Mouse (Mus musculus) intestine, postnatal 0 days (tissue): Measurements from ENCODE around the gene Chchd4. TPM values are rescaled to one million over a fixed set of nuclear protein-coding genes. Genes with fewer than 3 reads are reported as not detected.

Experiments
- ATAC-seq: fragments of 200-750 bp; cut with Nextera tagmentation; 2 replicates; pipeline ENCODE4 v1.8.0; 2017; ENCODE audit warnings: mild to moderate bottlenecking, moderate TSS enrichment, moderate library complexity
- H3K27ac ChIP-seq: fragments of 300-500 bp; sonication (generic); 2 replicates; pipeline ENCODE4 v1.5.1; 2014; ENCODE audit warnings: mild to moderate bottlenecking, low read depth, low read length, moderate library complexity
- H3K27me3 ChIP-seq: fragments of 300-500 bp; sonication (generic); replicated peaks from 2 replicates; pipeline ENCODE4 v1.6.1; 2014; ENCODE audit warnings: low read length, mixed read lengths; ENCODE audit not compliant: control insufficient read depth, insufficient read depth
- H3K36me3 ChIP-seq: fragments of 300-500 bp; sonication (generic); 2 replicates; pipeline ENCODE4 v1.6.1; 2014; ENCODE audit warnings: mild to moderate bottlenecking, moderate library complexity; ENCODE audit not compliant: control insufficient read depth, insufficient read depth
- H3K4me1 ChIP-seq: fragments of 300-500 bp; sonication (generic); replicated peaks from 2 replicates; pipeline ENCODE4 v1.6.1; 2014; ENCODE audit warnings: antibody characterized with exemption, low read length, mixed read lengths; ENCODE audit not compliant: control insufficient read depth, insufficient read depth
- H3K4me2 ChIP-seq: fragments of 300-500 bp; sonication (generic); replicated peaks from 2 replicates; pipeline ENCODE4 v1.6.1; 2014; ENCODE audit warnings: low read depth, mild to moderate bottlenecking, moderate library complexity
- H3K4me3 ChIP-seq: fragments of 300-500 bp; sonication (generic); 2 replicates; pipeline ENCODE4 v1.5.1; 2014; ENCODE audit warnings: low read depth, low read length
- H3K9ac ChIP-seq: fragments of 300-500 bp; sonication (generic); 2 replicates; pipeline ENCODE4 v1.6.1; 2014; ENCODE audit warnings: mild to moderate bottlenecking, low read depth, low read length
- H3K9me3 ChIP-seq: fragments of 300-500 bp; sonication (generic); 2 replicates; pipeline ENCODE4 v1.6.1; 2016; ENCODE audit warnings: mixed run types; ENCODE audit not compliant: control insufficient read depth
- CTCF ChIP-seq: sonication (generic); IDR thresholded peaks from 2 replicates; pipeline ENCODE4 v1.5.1; 2016; ENCODE audit warnings: low read depth, mild to moderate bottlenecking, control low read depth, antibody characterized with exemption, moderate library complexity
- WGBS: fragments of 180-500 bp; shearing (Covaris S2); extraction: QIAGEN DNeasy Blood & Tissue Kit; methylation state at CpG from one replicate; pipeline ENCODE4 v1.1.7; 2014; 5-methylcytosine and 5-hydroxymethylcytosine counted together
- polyA plus RNA-seq: library from polyadenylated mRNA; unstranded; fragments of >200 nt; fragmentation: Nextera tagmentation; extraction: Ambion mirVana; gene quantifications from 2 replicates; pipeline ENCODE4 v1.2.1, GENCODE M21; 2015

The Chchd4 gene
- polyA plus RNA-seq = 25.5 and 27.0 TPM in 2 replicates

GRCm38 (mm10) chr6:91472868-91473804 lies at the start of gene Chchd4, which contains the start of gene Tmem43:
TSS of gene Chchd4 (minus strand) at chr6:91473546.
TSS of gene Tmem43 (plus strand) at chr6:91473703.
- 0 out of 2 replicates have a peak, but pooled peaks have one; percentile 19 for TF ChIP-seq CTCF
- WGBS = under 1% methylated on average over 74 of the region's 74 CpGs

GRCm38 (mm10) chr6:91522816-91523215 lies 49.5 kb upstream of the Chchd4 start:
- no peak for ATAC-seq
- WGBS = 92% methylated on average over 5 of the region's 5 CpGs
- no peaks in the 10 kb centered on the region for H3K4me1 ChIP-seq
- H3K4me2 ChIP-seq = no peak overlapping the region
- no peak overlapping the region for H3K27ac ChIP-seq
- peaks cover 67% of the 10 kb centered on the region for H3K36me3 ChIP-seq
- no peak overlapping the region for H3K9ac ChIP-seq
- no peaks in the 10 kb centered on the region for H3K27me3 ChIP-seq
- H3K9me3 ChIP-seq = no peaks in the 10 kb centered on the region
- TF ChIP-seq CTCF = no peak
- H3K4me3 ChIP-seq = no peak overlapping the region

More at GRCm38 (mm10) chr6:91472868-91473804, at the start of gene Chchd4, which contains the start of gene Tmem43:
- Histone ChIP-seq H3K9me3 (no peaks in the 10 kb centered on the region), H3K9ac (peak within 1 kb of the TSS; percentile 74), H3K4me2 (peak within 1 kb of the TSS; percentile 66), H3K36me3 (peaks cover 14% of the 10 kb centered on the region), H3K4me1 (peaks cover 9% of the 10 kb centered on the region), H3K27ac (peak within 1 kb of the TSS; percentile 88), H3K27me3 (no peaks in the 10 kb centered on the region), H3K4me3 (peak within 1 kb of the TSS; percentile 78)
- ATAC-seq = peak; percentile 96

- no peak for ATAC-seq
These were observed 45.2 kb upstream of the Chchd4 start for GRCm38 (mm10) chr6:91518454-91519020.

GRCm38 (mm10) chr6:91515545-91516449 lies 42.5 kb upstream of the Chchd4 start, which contains the start of the genes Xpc and Lsm3:
TSS of gene Xpc (minus strand) at chr6:91515888.
TSS of gene Lsm3 (plus strand) at chr6:91515928.
- Histone ChIP-seq H3K27ac (peak within 1 kb of the TSS; percentile 75), H3K9me3 (no peaks in the 10 kb centered on the region), H3K4me2 (peak within 1 kb of the TSS; percentile 97), H3K4me1 (peaks cover 10% of the 10 kb centered on the region; the same call in 1 of the 2 replicates), H3K27me3 (no peaks in the 10 kb centered on the region), H3K9ac (peak within 1 kb of the TSS; percentile 89), H3K36me3 (peaks cover 35% of the 10 kb centered on the region), H3K4me3 (peak within 1 kb of the TSS; percentile 93)
- WGBS = under 1% methylated on average over 80 of the region's 80 CpGs
- ATAC-seq = peak; percentile 98
- peak; percentile 26 for TF ChIP-seq CTCF

More at GRCm38 (mm10) chr6:91518454-91519020, 45.2 kb upstream of the Chchd4 start:
- 88% methylated on average over 7 of the region's 7 CpGs for WGBS
- Histone ChIP-seq H3K27ac (no peak overlapping the region), H3K27me3 (no peaks in the 10 kb centered on the region), H3K4me2 (no peak overlapping the region), H3K9ac (no peak overlapping the region), H3K4me3 (no peak overlapping the region), H3K4me1 (peaks cover 10% of the 10 kb centered on the region; the same call in 1 of the 2 replicates), H3K9me3 (no peaks in the 10 kb centered on the region), H3K36me3 (peaks cover 56% of the 10 kb centered on the region)
- TF ChIP-seq CTCF = no peak

GRCm38 (mm10) chr6:91514737-91515362 lies 41.5 kb upstream of the Chchd4 start:
- ATAC-seq = peak; percentile 1; the same call in 1 of the 2 replicates
- Histone ChIP-seq H3K36me3 (peaks cover 26% of the 10 kb centered on the region), H3K27ac (0 out of 2 replicates have a peak overlapping the region, but pooled peaks have one; percentile 60)

More at GRCm38 (mm10) chr6:91514737-91515362, 41.5 kb upstream of the Chchd4 start:
- Histone ChIP-seq H3K9ac (peak overlapping the region; percentile 89), H3K9me3 (no peaks in the 10 kb centered on the region), H3K27me3 (no peaks in the 10 kb centered on the region), H3K4me3 (peak overlapping the region; percentile 93), H3K4me2 (peak overlapping the region; percentile 97), H3K4me1 (peaks cover 10% of the 10 kb centered on the region; the same call in 1 of the 2 replicates)
- TF ChIP-seq CTCF = no peak
- WGBS = 23% methylated on average over 10 of the region's 10 CpGs
